Mouse (Mus musculus) spleen, embryonic (tissue): ENCODE results near the gene Myb.

Experiments used
- CTCF ChIA-PET: fragments of 350-600 bp; sonication (Branson Sonifier 250); formaldehyde crosslinking; loops from one replicate; lab custom pipeline; 2022; lab: Charles Lee

The Myb gene

DNA sequence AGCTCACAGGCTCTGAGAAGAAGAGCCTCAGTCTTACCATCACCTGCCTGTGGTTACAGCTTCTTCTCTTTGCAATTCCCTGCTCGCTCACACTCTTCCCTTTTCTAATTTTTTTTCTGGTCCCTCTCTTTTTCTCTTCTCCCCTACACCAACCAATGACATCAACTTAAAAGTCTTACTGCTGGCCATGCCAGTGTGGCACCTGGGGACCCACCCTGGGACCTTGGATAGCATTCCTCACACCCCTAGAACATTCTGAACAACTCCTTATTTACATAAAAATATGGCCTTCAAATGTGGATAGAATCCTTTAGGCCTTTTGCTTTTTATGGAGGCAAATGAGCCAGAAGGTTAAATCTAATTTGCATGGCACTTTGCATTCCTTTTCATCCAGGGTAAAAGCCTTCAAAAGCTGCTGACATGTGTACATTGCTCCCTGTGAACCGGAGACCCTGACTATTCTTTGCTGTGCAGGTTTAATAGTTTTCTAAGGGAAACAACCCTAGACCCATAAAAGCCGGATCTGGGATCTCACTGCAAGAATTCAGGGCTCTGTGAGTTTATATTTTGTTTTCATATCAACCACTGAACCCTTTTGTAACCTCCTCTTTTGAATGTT is 73.1 kb downstream of the Myb start:
- CTCF ChIA-PET: no interaction called here

DNA sequence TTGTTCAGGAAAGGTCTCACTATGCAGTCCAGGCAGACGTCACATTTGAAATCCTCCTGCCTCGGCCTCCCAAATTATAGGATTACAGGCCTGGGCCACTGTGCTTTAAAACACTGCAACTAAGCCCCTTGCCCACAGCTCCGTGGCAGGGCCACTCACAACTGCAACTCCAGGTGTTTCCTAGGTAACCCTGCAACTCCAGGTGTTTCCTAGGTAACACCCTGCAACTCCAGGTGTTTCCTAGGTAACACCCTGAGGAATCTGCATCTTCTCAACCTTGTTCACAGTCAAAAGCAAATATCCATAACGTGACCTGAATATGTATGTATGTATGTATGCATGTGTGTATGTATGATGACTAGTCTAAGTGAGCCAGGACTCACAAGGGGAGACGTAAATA is 75.7 kb downstream of the Myb start:
- CTCF ChIA-PET: no interaction called here

DNA sequence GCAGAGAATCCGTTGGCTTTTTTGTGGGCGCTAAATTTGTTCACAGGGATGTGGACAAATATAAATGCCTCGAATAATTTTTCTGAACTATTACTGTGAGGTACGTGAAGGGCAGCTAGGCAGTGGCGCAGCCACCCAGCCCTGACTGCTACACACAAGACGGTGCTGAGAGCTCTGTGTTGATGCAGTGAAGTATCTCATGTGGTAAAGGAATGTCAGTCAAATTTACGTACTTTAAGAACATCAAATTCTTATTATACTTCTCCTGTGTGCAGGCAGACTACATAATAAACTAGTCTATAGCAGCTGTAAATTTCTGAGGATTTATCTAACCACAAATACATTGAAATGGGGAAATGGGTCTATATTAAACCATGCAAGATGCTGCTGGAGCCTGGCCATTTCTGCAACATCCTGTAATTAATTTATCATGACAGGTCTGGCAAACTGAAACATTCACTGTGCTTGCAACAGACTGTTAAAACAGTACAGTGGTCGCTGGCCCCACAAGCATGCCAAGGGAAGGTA is 77.3 kb downstream of the Myb start:
- CTCF ChIA-PET: no interaction called here

- CTCF ChIA-PET: no interaction called here
These were observed 78.3 kb downstream of the Myb start for GRCm38 (mm10) chr10:21082447-21082846.

- CTCF ChIA-PET: interaction anchor here (0.8 kb wide), 1 partner anchor 15 kb away, joined by 3 read pairs; no protein-coding TSS in a partner anchor
These were observed 83.5 kb downstream of the Myb start for GRCm38 (mm10) chr10:21077151-21077719.

DNA sequence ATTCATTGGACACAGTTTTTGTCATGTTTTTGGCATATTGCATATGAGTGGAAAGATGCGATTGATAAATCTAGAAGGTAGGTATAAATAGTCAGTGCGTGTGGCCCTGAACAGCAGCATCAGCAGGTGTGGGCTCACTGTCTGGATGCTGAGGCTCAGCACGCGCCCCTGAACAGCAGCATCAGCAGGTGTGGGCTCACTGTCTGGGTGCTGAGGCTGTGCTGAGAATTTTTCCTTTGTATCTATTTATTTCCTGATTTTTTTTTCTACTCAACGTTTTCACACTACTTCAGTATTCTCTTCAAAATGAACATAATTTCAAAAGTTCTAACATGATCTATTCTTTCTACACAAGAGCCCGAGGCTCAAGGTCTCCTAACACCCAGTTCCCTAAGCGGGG is 84.1 kb downstream of the Myb start:
- CTCF ChIA-PET: interaction anchor here (0.8 kb wide), 1 partner anchor 15 kb away, joined by 3 read pairs; no protein-coding TSS in a partner anchor

DNA sequence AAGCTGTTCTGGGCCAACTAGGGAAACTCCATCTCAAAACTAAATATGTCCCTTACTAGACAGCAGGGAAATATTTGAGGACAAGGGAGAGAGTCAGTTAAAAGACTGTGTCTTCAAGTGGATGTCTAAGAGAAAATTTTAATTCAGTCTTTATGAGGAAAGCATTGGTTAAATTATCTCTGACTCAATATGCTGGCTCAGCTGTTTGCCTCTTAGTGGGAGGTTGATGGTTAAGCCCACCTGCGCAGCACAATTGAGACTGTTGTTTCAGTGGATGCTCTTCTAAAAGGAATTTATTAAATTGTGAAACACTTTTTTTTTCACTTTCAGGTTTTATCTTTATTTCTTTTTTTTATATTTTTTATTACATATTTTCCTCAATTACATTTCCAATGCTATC is 84.6 kb downstream of the Myb start:
- CTCF ChIA-PET: no interaction called here
